Mouse (Mus musculus): ENCODE results near the gene Gm21858.
"Not testable (repeated sequence)": the region's sequence is repeated elsewhere in the genome, so short reads cannot be mapped to it uniquely, and the experiment has no call there.

The Gm21858 gene

DNA sequence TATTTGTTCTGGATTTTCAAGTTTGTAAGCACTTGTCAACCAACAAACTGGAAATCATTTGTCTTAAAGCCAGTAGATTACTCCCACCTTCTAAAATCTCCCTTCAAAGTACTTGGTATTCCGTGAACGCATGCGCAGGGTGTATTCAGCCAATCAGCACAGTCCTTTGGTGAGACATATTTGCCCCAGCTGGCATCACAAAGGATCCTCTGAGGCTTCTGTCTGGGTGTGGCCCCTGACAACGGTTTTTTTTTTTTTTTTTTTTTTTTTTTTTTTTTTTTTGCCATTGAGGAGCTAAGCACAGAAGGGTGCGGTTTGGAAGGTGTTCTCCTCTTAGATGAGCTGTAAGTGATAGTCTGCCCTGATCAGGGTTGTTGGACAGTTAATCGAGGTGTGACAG is at the start of gene Gm21858:
Gm21858 (plus strand) TSS at position 301 of the 400 bp plus-strand sequence.
- DNase-seq (ENCODE audit: low read depth in 1 of 2, low spot score in 2 of 2), result not testable (repeated sequence)
